Mouse (Mus musculus) embryonic facial prominence, embryonic 14.5 days (tissue): ENCODE results near the gene Lyrm7. TPM values are rescaled to one million over a fixed set of nuclear protein-coding genes. Genes with fewer than 3 reads are reported as not detected.
A peak's percentile ranks its signal among the peaks of the same experiment; 100 is the strongest.

Source experiments
- ATAC-seq: fragments of 200-750 bp; cut with Nextera tagmentation; 2 replicates; pipeline ENCODE4 v1.8.0; 2017; ENCODE audit warnings: low read depth, moderate number of reproducible peaks, moderate TSS enrichment
- DNase-seq: peaks from one replicate; pipeline ENCODE4 v3.0.0-alpha.2; 2015; ENCODE audit warnings: low spot score
- H3K27ac ChIP-seq: fragments of 300-500 bp; sonication (generic); replicated peaks from 2 replicates; pipeline ENCODE4 v1.5.1; 2014; ENCODE audit warnings: low read depth, mild to moderate bottlenecking, low read length, moderate library complexity
- H3K27me3 ChIP-seq: fragments of 300-500 bp; sonication (generic); replicated peaks from 2 replicates; pipeline ENCODE4 v1.6.1; 2014; ENCODE audit warnings: low read length; ENCODE audit not compliant: control insufficient read depth, insufficient read depth
- H3K36me3 ChIP-seq: fragments of 300-500 bp; sonication (generic); 2 replicates; pipeline ENCODE4 v1.6.1; 2014; ENCODE audit warnings: low read length, mixed read lengths; ENCODE audit not compliant: control insufficient read depth, insufficient read depth
- H3K4me1 ChIP-seq: fragments of 300-500 bp; sonication (generic); 2 replicates; pipeline ENCODE4 v1.6.1; 2014; ENCODE audit warnings: antibody characterized with exemption, low read length; ENCODE audit not compliant: control insufficient read depth, insufficient read depth
- H3K4me2 ChIP-seq: fragments of 300-500 bp; sonication (generic); 2 replicates; pipeline ENCODE4 v1.6.1; 2014; ENCODE audit warnings: low read depth, mild to moderate bottlenecking, low read length, moderate library complexity, mixed read lengths
- H3K4me3 ChIP-seq: fragments of 300-500 bp; sonication (generic); 2 replicates; pipeline ENCODE4 v1.5.1; 2014; ENCODE audit warnings: low read depth, mild to moderate bottlenecking, low read length
- H3K9ac ChIP-seq: fragments of 300-500 bp; sonication (generic); 2 replicates; pipeline ENCODE4 v1.6.1; 2014; ENCODE audit warnings: low read depth, mild to moderate bottlenecking, low read length, moderate library complexity, mixed read lengths
- H3K9me3 ChIP-seq: fragments of 300-500 bp; sonication (generic); 2 replicates; pipeline ENCODE4 v1.6.1; 2016; ENCODE audit warnings: low read length; ENCODE audit not compliant: control insufficient read depth
- WGBS: fragments of 180-500 bp; shearing (Covaris S2); extraction: QIAGEN DNeasy Blood & Tissue Kit; methylation state at CpG from one replicate; pipeline ENCODE4 v1.1.7; 2014; 5-methylcytosine and 5-hydroxymethylcytosine counted together
- polyA plus RNA-seq: library from polyadenylated mRNA; unstranded; fragments of >200 nt; fragmentation: Nextera tagmentation; extraction: Ambion mirVana; gene quantifications from 2 replicates; pipeline ENCODE4 v1.2.1, GENCODE M21; 2014

Gene Lyrm7
- polyA plus RNA-seq, result 10.6 and 11.3 TPM in 2 replicates

- Histone ChIP-seq H3K9ac (peak within 1 kb of the TSS; percentile 72), H3K4me2 (peak within 1 kb of the TSS; percentile 64), H3K9me3 (no peaks in the 10 kb centered on the region), H3K27me3 (no peaks in the 10 kb centered on the region), H3K27ac (peak within 1 kb of the TSS; percentile 83), H3K4me3 (peak within 1 kb of the TSS; percentile 51), H3K4me1 (peaks cover 10% of the 10 kb centered on the region; the same call in 1 of the 2 replicates), H3K36me3 (no peaks in the 10 kb centered on the region)
- peak; percentile 98 for ATAC-seq
- WGBS, result under 1% methylated on average over 42 of the region's 42 CpGs
- peak; percentile 100 for DNase-seq
Measured at GRCm38 (mm10) chr11:54860256-54861038, at the start of gene Lyrm7. TSS of gene Lyrm7 (minus strand) at chr11:54860916.

DNA sequence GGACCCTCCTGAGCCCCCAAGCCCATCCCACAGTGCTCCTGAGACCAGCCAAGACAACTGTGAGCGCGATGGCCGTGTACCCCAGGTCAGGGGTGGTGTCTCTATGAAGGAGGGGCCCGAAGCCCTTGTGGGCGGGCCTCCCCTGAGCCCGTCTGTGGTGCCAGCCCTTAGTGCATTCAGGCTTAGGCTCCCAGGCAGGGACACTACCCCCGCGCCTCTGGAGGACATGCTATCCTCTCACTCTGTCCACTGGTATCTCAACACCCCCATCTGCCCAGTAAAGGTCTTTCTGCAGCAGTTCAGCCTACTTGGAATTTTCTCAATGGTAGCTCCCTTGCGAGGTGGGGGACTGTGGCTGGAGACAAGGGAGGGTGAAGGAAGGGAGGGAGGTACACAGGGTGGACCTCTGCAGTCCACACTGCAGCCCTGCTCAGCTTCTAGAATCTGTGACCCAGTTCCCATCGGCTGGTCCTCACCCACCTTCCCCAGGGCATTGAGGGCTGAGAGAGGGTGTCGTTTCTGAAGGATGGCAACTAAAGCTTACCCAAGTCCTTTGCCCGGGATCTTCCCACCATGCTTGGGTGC is 49.5 kb upstream of the Lyrm7 start:
- Histone ChIP-seq H3K4me1 (no peaks in the 10 kb centered on the region), H3K4me2 (no peak overlapping the region), H3K27me3 (no peaks in the 10 kb centered on the region), H3K27ac (no peak overlapping the region), H3K9ac (no peak overlapping the region), H3K36me3 (peaks cover 50% of the 10 kb centered on the region), H3K9me3 (no peaks in the 10 kb centered on the region), H3K4me3 (no peak overlapping the region)
- ATAC-seq (no peak), DNase-seq (no peak)
- 89% methylated on average over 12 of the region's 12 CpGs for WGBS

DNA sequence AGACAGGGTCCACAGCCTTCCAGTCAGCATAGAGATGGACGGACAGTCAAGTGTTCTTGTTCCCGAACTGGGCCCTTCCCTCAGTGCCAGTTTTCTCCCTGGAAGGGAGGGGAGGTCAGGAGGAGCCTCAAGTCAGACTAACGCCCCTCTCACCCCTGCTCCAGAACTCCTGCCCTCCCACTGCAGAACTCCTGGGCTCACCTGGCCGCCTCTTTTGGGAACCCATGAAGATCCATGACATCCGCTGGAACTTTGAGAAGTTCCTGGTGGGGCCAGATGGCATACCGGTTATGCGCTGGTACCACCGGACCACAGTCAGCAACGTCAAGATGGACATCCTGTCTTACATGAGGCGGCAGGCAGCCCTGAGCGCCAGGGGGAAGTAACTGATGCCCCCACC is 48.6 kb upstream of the Lyrm7 start:
- H3K36me3 ChIP-seq, result peaks cover 41% of the 10 kb centered on the region
- H3K4me3 ChIP-seq, result no peak overlapping the region

GRCm38 (mm10) chr11:54907259-54907658 is 46.5 kb upstream of the Lyrm7 start:
- Histone ChIP-seq H3K4me2 (no peak overlapping the region), H3K9ac (no peak overlapping the region), H3K36me3 (peaks cover 30% of the 10 kb centered on the region), H3K27ac (no peak overlapping the region), H3K9me3 (no peaks in the 10 kb centered on the region), H3K27me3 (no peaks in the 10 kb centered on the region), H3K4me1 (peaks cover 6% of the 10 kb centered on the region; the same call in 1 of the 2 replicates), H3K4me3 (no peak overlapping the region)
- DNase-seq (no peak), ATAC-seq (no peak)
- WGBS, result 79% methylated on average over 5 of the region's 5 CpGs

More for the DNA sequence above, 48.6 kb upstream of the Lyrm7 start:
- ATAC-seq (no peak), DNase-seq (no peak)
- H3K4me1 ChIP-seq, result no peaks in the 10 kb centered on the region
- WGBS, result 92% methylated on average over 8 of the region's 11 CpGs
- no peaks in the 10 kb centered on the region for H3K27me3 ChIP-seq
- no peak overlapping the region for H3K27ac ChIP-seq
- no peaks in the 10 kb centered on the region for H3K9me3 ChIP-seq
- H3K9ac ChIP-seq, result no peak overlapping the region
- no peak overlapping the region for H3K4me2 ChIP-seq

GRCm38 (mm10) chr11:54906466-54906865 is 45.8 kb upstream of the Lyrm7 start:
- WGBS, result 73% methylated on average over 4 of the region's 4 CpGs
- DNase-seq (no peak), ATAC-seq (no peak)
- peaks cover 6% of the 10 kb centered on the region; the same call in 1 of the 2 replicates for H3K4me1 ChIP-seq
- no peaks in the 10 kb centered on the region for H3K9me3 ChIP-seq
- H3K4me2 ChIP-seq, result no peak overlapping the region
- H3K4me3 ChIP-seq, result no peak overlapping the region
- no peak overlapping the region for H3K27ac ChIP-seq
- H3K9ac ChIP-seq, result no peak overlapping the region
- no peaks in the 10 kb centered on the region for H3K27me3 ChIP-seq
- H3K36me3 ChIP-seq, result peaks cover 22% of the 10 kb centered on the region

- Histone ChIP-seq H3K27me3 (no peaks in the 10 kb centered on the region), H3K4me1 (peaks cover 6% of the 10 kb centered on the region; the same call in 1 of the 2 replicates), H3K36me3 (peaks cover 16% of the 10 kb centered on the region), H3K9me3 (no peaks in the 10 kb centered on the region), H3K4me3 (no peak overlapping the region), H3K4me2 (no peak overlapping the region), H3K9ac (no peak overlapping the region), H3K27ac (no peak overlapping the region)
- 55% methylated on average over 4 of the region's 4 CpGs for WGBS
- ATAC-seq (no peak), DNase-seq (no peak)
Measured at GRCm38 (mm10) chr11:54905931-54906330, 45.2 kb upstream of the Lyrm7 start.

- Histone ChIP-seq H3K9me3 (no peaks in the 10 kb centered on the region), H3K36me3 (peaks cover 8% of the 10 kb centered on the region; the same call in 1 of the 2 replicates), H3K4me2 (no peak overlapping the region), H3K4me3 (no peak overlapping the region), H3K4me1 (peaks cover 6% of the 10 kb centered on the region; the same call in 1 of the 2 replicates), H3K27me3 (no peaks in the 10 kb centered on the region), H3K27ac (no peak overlapping the region), H3K9ac (no peak overlapping the region)
- no peak for DNase-seq
- no peak for ATAC-seq
- 91% methylated on average over 3 of the region's 3 CpGs for whole genome bisulfite sequencing
Measured at GRCm38 (mm10) chr11:54905086-54905485, 44.4 kb upstream of the Lyrm7 start.

- Histone ChIP-seq H3K27ac (no peak overlapping the region), H3K4me1 (peaks cover 6% of the 10 kb centered on the region; the same call in 1 of the 2 replicates), H3K27me3 (no peaks in the 10 kb centered on the region), H3K36me3 (no peaks in the 10 kb centered on the region), H3K4me2 (no peak overlapping the region), H3K9ac (no peak overlapping the region), H3K4me3 (no peak overlapping the region), H3K9me3 (no peaks in the 10 kb centered on the region)
- WGBS, result 62% methylated on average over 4 of the region's 4 CpGs
- no peak for DNase-seq
- 0 out of 2 replicates have a peak, but pooled peaks have one; percentile 13 for ATAC-seq
Measured at GRCm38 (mm10) chr11:54903940-54904706, 43.4 kb upstream of the Lyrm7 start.
